Mouse (Mus musculus): ENCODE results near the gene Zfr.

- TF ChIP-seq POLR2A (IDR thresholded peaks at IDR 0.05; ENCODE audit: insufficient read length, low read depth) (no peak), USF1 (IDR thresholded peaks at IDR 0.05; ENCODE audit: low read depth) (no peak), CEBPB (IDR thresholded peaks at IDR 0.05; ENCODE audit: insufficient read depth, poor library complexity, severe bottlenecking) (no peak)
Measured at GRCm38 (mm10) chr15:12216119-12216518, 98.5 kb downstream of the Zfr start.
